Mouse (Mus musculus): ENCODE results near the gene Arid1b. TPM values are rescaled to one million over a fixed set of nuclear protein-coding genes. Genes with fewer than 3 reads are reported as not detected.

The Arid1b gene
- total RNA-seq, 2 experiments from 2014 or later, result 33.6 to 36.6 TPM

DNA sequence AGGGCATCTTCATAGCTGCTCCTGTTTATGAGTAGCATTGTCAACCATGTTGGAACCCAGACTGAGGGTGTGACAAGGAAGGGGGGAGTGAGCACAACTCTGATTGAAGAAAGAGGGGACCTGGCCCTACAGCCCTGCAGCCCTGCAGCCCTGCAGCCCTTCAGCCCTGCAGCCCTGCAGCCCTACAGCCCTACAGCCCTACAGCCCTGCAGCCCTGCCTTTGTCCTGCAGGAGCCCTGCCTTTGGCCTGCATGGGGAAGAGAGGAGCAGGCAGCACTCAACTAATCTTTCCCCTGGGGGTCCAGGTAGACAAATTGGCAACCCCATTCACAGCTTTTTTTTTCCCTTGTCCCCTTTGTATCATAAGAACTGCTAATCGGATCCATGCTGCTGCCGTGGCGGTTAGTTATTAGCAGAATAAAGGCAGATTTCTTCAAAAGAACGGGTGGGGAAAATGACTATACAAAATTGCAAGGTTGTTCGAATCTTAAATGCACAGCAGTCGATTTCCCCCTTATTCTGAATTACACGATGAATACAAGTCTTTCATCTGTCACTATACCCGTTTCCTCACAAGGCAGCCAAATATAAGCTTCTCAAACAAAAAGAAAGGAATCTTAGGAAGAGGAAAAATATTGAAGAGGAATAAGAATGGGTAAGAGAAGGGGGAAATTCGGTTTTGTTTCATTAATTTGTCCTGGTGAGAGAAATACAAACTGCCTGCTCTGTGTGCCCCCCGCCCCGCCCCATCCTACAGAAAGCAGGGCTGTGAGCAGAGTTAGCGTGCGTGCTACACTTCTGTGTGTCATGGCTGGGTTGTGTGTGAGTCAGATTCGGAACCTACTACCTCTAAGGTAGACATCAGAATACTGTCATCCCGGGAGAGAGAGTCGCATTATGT lies 260.8 kb downstream of the Arid1b start:
- intact Hi-C loops (cut with DNase I), result loop anchor here (5.0 kb wide), 2 partner anchors 53 to 258 kb away; no protein-coding TSS in a partner anchor
- DNase-seq, result no peak

DNA sequence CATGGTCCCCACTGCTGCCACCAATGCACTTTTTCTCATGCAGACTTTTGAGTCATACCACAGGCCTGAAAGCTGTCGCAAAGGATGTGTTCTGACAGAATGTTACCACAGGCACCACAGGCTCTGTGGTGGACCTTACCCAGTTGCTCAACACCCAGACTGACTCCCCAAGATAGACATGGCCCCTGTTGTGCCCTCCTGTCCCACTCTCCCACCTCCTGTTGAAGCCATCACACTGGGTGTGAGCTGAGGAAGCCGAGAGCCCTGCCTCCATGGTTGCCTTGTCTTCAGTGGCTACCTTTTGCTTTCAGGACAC lies 261.4 kb downstream of the Arid1b start:
- intact Hi-C loops (cut with DNase I), result no loop called here
- DNase-seq, result no peak

DNA sequence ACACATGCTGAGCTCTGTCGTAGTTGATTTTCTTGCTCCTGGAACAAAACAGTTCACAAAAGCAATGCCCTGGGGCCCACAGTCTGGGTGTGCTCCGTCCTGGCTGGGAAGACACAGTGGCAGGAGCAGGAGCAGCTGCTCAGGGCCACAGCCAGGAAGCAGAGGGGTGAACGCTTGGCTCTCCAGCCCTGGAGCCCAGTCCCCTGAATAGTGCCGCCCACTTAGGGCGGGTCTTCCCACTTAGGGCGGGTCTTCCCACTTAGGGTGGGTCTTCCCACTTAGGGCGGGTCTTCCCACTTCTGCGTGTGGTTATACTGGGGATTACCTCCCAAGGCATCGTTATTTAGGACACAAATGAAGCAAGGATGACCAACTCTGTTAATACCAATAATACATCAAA lies 264.8 kb downstream of the Arid1b start:
- no peak for DNase-seq
- intact Hi-C loops (cut with DNase I), result no loop called here

DNA sequence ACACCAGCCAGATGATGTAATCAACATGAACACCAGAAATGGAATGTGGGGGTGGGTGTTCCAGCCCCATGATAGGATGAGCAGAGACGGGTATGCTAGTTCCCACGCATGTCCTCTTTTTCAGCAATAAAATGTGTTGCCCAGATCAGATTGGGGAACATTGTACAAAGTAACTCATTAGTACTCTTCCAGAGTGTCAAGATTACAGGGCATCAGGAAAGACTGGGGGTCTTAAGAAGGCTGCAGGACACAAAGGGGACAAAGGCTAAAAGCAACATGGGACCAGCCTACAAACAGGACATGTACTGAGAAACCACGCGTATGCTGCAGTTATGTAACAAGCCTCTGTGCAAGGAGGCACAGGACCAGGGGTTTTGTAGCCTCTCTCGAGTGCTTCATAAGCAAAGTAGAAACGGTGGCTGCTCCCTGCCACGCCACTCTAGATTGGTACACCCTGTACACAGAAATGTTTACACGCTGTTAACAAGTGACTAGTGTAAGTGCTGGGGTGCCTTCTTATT lies 267.1 kb downstream of the Arid1b start:
- no peak for DNase-seq
- intact Hi-C loops (cut with DNase I), result no loop called here

DNA sequence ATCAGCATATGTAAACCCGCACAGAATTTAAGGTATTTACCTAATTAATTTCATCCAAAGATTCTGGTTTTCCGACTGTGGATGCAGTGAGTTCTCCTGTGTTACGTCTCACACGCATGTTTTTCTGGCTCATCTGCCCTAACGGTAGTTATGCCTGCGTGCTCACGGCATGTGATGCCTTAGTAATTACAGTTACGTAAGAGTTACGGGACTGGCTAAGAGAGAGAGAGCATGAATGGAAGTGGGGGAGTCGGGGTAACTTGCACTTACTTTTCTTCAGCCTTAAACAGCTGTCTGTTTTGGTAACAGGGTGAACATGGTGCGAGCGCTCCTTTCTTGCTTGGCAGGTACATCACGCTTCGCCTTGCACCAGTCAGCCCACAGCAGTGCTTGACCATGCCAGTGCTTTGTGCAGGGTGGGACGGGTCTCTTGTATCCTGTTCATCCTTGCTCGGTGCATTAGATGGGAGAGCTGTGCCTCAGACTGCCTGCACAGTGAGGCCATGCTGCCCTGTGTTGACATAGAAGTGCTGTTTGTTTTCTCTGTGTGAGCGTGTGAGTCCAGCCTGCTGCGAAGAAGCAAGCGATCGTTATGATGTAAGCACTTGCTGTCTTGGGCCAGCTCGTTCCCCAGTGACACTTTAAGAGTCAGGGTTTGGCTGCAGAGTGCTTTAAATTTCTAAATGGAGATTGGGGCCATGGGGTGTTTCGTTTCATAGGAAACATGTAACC lies 267.9 kb downstream of the Arid1b start:
- peak in 1 of 2 experiments; percentile 22 for DNase-seq

DNA sequence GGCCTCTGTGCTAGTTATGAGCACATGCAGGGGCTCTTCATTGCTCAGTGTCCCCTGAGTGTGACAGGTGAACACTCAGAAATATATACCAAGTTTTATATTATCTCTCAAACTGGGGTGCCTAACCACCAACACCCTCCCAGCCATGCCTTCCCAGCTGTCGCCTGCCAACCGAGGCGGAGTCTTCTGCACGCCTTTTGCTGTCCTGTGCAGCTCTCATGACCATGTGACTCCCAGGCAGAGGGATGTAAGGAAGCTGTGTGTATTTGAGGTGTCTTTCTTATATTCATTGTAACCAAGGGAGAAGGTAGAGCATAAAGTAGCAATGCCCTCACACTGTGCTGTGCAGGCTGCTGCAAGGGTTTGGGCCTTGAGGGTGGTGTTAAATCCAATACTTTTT lies 268.7 kb downstream of the Arid1b start:
- no peak for DNase-seq
- intact Hi-C loops (cut with DNase I), result no loop called here

More for the DNA sequence above, 267.9 kb downstream of the Arid1b start:
- intact Hi-C loops (cut with DNase I), result no loop called here

DNA sequence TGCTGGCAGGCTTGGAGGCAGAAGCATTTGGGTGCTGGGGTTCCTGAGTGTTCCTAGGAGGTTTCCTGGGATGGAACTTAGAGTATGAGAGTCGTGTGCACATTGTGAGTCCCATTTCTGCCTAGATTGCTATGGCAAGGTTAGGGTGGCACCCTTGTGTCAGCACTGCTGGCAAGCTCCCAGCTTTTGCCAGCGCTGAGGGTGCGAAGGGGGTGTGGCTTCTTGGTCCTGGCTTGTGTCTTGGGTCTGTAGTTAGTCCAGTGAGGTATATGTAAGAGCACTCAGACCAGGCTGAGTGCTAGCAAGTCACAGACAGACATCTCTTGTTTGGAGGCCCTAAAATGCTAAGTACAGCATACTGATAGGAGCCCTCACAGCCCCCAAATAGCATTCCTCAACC lies 270.7 kb downstream of the Arid1b start:
- DNase-seq, result no peak
- intact Hi-C loops (cut with DNase I), result no loop called here

DNA sequence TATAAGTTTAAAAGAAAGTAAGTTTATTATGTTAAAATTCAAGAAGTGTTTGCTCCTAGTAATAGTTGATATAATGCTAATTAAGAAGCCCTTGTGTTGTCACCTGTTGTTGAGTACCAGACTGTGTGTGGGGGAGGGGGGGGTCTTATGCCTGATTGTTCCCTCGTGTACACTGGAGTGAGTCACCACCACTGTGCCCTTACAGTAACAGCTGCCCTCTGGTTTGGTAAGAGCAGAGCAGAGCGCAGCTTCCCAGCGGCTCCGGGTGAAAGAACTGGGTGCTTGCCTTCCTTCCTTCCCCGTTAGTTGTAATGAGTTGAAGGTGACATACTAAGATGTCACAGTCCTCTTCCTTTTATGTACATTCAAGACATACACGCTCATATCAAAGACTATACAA lies 271.5 kb downstream of the Arid1b start:
- DNase-seq, result no peak
- intact Hi-C loops (cut with DNase I), result no loop called here

DNA sequence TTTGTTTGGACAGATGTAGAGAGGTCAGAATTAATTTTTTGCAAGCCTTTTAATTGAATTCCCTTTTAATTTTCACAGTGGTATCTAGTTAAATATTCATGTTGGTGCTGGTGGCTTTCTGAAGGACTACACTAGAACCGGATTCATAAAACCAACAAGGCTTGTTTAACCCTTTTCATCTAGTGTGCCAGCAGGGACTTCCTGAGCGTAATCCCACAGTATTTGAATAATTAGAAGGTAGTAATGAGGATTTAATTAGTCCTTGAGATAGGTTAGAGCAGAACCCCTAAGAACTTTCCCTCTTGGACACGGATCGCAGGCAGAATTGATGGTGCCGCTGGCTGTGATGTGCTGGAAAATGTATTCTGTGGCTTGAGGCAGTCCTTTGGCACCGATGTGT lies 273.6 kb downstream of the Arid1b start:
- DNase-seq, result no peak
- intact Hi-C loops (cut with DNase I), result no loop called here

DNA sequence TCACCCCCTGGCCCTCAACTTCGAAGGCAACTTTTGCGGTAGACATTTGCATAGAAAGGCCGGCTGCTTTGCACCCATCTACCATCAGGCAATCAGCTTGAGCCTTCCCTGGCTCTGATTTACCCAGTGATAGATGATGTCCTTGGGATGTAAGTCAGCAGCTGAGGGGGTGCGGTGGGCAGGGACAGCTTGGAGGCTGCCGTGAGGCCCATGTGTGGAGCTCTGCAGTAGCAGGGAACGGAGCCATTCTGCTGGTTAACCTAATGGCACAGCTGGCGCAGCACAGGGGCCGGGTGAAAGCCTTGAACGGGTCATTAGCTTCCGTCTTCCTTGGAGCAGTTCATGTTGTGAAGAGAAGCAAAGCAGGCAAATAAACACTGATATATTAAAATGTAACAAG lies 275.2 kb downstream of the Arid1b start:
- intact Hi-C loops (cut with DNase I), result no loop called here
- DNase-seq, result no peak

DNA sequence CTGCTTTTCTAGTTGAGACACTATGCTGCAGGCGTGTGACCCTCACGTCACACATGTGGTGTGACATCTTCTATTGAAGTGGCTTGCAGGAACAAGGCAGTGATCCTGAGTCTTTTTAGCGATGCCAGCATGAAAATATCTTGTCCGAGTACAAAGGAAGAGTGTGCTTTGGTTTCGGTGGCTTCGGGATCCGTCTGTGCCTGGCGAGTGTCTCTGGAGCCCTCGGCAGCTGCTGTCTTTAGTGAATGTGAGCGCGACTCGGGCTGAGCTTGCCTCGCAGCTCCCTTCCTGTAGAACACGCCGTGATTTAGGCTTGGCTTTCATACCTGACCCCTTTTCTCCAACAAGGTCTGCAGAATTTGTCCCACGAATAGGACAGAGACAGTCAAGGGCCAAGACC lies 275.6 kb downstream of the Arid1b start:
- intact Hi-C loops (cut with DNase I), result no loop called here
- DNase-seq, result no peak

DNA sequence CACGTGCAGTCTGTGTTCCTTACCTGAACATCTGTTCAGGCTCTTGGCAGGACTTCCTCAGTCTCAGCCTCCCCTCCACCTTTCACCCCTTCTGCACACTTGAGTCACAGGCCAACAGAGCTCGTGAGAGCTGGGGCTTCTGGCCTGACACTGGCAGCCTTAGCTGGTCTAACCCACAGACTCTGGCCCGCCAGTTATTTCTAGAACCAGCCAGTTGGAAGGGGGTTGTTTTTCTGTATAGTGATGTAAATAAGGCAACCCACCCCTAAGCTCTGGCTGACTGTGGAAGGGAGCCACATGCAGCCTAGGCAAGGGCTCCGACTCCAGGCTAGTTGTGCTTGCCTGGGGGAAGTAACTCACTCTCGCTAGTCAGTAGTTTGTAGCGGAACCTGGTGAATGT lies 276.7 kb downstream of the Arid1b start:
- DNase-seq, result no peak

DNA sequence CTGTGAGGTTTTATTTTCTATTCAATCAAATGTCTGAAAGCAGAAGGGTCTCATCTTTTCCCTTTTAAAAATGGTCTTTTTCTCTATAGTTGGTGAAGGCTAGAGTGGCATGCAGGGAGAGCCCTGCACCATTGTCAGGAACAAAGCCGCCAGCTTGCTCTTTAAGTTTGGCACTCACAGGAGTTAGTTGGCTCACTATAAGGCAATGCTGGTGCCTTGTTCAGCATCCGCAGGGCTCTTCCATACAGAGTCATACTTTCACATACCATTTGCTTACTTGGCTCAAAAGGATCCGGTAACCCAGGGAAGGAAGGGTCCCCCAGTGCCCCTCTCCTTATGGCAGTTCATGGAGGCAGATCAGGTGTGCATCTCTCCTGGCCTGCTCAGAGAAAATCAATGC lies 279.0 kb downstream of the Arid1b start:
- no peak for DNase-seq
- intact Hi-C loops (cut with DNase I), result no loop called here

More for the DNA sequence above, 276.7 kb downstream of the Arid1b start:
- intact Hi-C loops (cut with DNase I), result no loop called here

DNA sequence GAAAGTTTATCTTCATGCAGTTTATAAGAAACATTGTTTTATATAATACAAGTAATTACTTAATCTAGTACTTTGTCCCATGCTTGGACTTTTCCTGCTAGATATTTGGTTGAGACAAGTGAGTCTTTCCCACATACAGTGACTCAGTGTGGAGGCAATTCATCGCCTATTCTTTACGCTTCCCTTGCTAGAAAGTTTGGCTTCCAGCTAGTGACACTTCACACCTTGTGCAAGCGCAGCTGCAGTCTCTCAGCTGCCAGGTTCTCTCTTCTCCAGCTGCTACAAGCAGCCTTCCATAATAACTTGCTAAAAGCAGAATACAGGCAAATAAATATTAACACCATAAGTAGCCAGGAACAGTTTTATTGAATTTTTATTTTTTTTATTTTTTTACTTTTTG lies 279.6 kb downstream of the Arid1b start:
- intact Hi-C loops (cut with DNase I), result no loop called here
- no peak for DNase-seq

DNA sequence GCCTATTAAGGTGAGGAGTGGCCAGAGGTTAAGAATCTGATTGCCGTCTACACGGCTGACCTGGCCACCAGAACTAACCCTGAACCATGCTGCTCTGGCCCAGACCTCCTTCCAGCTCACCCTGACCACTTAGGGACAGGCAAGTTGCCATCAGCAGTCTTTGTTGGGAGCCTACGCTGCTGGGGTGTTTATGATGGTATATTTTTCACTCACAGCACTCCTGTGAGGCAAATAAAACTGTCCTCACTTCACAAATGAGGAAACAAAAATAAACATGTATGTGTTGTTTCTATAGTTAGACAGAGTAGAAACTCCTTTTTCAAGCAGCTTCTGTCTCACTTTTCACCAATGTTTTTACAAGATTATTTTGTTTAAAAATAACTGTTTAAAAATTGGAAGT lies 280.3 kb downstream of the Arid1b start:
- DNase-seq, result no peak
- intact Hi-C loops (cut with DNase I), result no loop called here

DNA sequence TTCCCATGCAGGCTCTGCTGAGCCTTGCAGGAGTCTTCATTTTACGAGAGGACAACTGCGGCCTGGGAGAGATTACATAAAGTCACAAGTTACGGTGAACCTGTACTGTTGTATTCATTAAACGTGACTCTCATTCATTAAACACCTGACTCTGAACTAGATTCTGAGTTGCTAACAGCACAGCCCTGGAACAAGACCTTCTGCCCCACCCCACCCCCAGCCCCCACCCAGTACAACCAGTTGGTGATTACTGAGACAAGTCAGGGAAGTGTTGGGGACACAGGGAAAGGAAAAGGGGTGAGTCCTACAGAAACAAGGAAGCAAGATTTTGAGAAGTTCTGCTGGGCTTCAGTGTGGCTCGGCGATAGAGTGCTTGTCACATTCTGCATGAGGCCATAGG lies 281.6 kb downstream of the Arid1b start:
- no peak for DNase-seq
- intact Hi-C loops (cut with DNase I), result no loop called here

DNA sequence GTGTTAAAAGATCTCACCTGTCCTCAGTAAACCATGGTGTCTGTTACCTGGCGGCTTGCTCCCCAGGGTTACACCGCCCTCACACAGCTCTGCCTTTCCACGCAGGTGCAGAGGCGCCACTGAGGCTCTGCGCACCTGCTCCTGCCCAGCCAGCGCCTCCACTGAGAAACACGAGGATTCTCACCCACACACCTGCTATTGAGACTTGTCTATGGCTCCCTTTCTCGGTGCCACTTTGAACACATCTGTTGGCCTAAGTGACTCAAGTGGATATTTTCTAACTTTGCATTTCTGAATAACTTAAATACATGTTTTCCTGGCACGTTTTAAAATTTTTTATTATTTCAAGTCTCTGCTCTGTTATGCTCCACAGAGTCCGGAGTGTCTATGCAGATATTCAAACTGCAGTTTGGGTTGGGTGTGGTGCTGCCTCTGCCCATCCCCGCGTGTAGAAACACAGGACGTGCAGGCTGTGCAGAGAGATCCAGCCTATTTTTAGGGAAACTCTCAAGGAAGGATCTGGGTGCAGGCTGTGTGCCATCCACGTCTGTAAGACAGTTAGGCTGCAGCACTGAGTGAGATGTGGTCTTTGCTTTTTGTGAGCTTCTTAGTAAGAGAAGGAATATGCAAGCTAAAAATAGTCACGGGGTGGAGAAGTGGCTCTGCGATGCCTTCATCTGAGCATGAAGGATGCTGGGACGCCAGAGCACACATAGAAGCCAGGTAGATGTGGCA lies 283.2 kb downstream of the Arid1b start:
- DNase-seq, result no peak
- intact Hi-C loops (cut with DNase I), result no loop called here

DNA sequence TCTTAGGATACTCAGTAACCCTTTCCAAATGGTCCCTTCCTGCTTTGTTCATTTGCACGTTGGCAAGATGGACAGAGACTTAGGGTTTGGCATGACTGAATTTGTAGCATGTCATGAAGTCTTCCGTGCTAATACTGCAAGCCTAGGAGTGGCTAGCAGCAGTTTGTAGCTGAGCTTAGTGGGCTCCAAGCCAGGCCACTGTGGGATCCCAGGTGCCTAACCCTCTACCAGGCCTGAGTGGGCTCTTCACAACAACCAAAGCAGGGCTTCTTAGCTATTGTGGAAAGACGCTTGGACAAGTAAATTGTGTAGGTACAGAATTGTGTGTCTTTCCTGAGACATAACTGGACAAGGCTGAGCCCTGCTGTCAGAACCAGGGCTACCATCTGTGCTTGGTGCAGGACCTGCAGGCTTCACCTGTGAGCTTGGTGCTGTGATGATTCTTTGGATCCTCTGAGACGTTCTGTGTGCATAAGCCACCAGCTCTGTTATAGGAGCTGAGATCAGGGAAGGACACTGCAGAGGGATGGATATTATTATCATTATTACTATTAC lies 286.4 kb downstream of the Arid1b start:
- intact Hi-C loops (cut with DNase I), result no loop called here
- no peak for DNase-seq

DNA sequence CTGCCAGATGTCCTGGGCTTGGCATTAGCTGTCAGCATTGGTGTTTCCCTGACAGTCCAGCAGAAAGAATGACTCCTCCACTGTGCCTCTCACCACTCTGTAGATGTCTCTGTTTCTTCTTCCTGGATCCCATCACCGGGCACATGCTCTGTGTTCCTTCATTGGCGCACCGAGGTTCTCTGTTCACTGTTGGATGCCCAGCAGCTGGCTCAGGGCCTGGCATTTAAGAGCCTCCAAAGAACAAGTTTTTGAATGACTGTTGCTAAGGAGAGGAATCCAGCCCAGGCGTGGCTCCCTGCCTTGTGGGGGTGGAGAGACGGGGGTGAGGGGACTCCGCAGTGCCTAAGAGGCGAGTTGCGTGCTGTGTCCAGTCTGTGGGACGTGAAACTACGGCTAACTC lies 290.7 kb downstream of the Arid1b start:
- DNase-seq, result peak in 1 of 2 experiments; percentile 41
- intact Hi-C loops (cut with DNase I), result no loop called here

DNA sequence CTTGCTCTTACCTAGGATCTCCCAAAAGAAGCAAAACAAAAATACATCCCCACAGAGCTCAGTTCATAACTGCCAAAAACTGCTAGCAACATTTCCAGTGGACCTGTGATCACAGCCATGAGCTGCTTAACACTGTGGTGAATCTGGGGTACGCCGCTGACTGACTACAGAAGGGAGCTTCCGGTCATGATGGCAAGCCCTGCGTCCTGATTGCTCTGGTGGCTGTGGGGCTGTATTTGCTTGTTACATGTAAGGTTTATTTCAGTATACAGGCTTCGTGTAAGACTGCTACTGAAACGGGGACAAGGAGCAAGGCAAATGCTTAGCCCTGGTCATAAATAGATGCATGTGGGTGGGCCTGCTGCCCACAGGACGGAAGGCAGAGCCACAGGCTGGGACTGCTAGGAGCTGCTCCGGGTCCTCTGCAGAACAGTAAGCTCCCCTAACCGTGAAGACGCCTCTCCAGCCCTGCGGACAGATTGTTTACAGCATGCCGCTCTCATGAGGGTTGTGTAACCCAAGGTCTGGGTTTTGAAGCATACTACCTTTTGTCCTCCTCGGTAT lies 291.8 kb downstream of the Arid1b start:
- no peak for DNase-seq
- intact Hi-C loops (cut with DNase I), result no loop called here

All from heart, postnatal 14 days (tissue).